Mouse (Mus musculus) kidney, postnatal 4 days (tissue): ENCODE measurements around the gene Map4k1.

ENCODE experiments used
- DNase-seq, 2 experiments: peaks; one replicate each; pipeline ENCODE4 v3.0.0; 2021; ENCODE audit warnings: mixed read lengths in 2 of 2

Map4k1 gene

GRCm38 (mm10) chr7:28981651-28982273, at the start of gene Map4k1, which contains the start of gene Eif3k:
Gene Map4k1, plus strand, starts transcription at chr7:28982050.
Gene Eif3k, minus strand, starts transcription at chr7:28981864.
- DNase-seq: peak; percentile 96 to 98

GRCm38 (mm10) chr7:28932421-28933041, 49.3 kb upstream of the Map4k1 start:
- DNase-seq: peak; percentile 63 to 72

GRCm38 (mm10) chr7:28933825-28934224, 48.0 kb upstream of the Map4k1 start:
- DNase-seq: no peak

- DNase-seq: no peak
Observed at GRCm38 (mm10) chr7:28936787-28937186, 45.1 kb upstream of the Map4k1 start.

- no peak for DNase-seq
Observed at GRCm38 (mm10) chr7:28938654-28939053, 43.2 kb upstream of the Map4k1 start.

- DNase-seq: peak in 1 of 2 experiments; percentile 46
Observed at GRCm38 (mm10) chr7:28939418-28940183, 42.2 kb upstream of the Map4k1 start.

- peak in 1 of 2 experiments; percentile 16 for DNase-seq
Observed at GRCm38 (mm10) chr7:28941129-28941528, 40.7 kb upstream of the Map4k1 start.

GRCm38 (mm10) chr7:28941542-28941941, 40.3 kb upstream of the Map4k1 start:
- peak in 1 of 2 experiments; percentile 42 for DNase-seq

- peak in 1 of 2 experiments; percentile 12 for DNase-seq
Observed at GRCm38 (mm10) chr7:28943451-28944180, 38.2 kb upstream of the Map4k1 start.

- peak in 1 of 2 experiments; percentile 18 for DNase-seq
Observed at GRCm38 (mm10) chr7:28944756-28945415, 37.0 kb upstream of the Map4k1 start.

- DNase-seq: peak; percentile 66 to 79
Observed at GRCm38 (mm10) chr7:28945416-28946270, 36.2 kb upstream of the Map4k1 start.

- DNase-seq: no peak
Observed at GRCm38 (mm10) chr7:28946271-28946610, 35.6 kb upstream of the Map4k1 start.

- peak in 1 of 2 experiments; percentile 20 for DNase-seq
Observed at GRCm38 (mm10) chr7:28948746-28949145, 33.1 kb upstream of the Map4k1 start.

GRCm38 (mm10) chr7:28949298-28949697, 32.6 kb upstream of the Map4k1 start:
- no peak for DNase-seq

- DNase-seq: no peak
Observed at GRCm38 (mm10) chr7:28950346-28951037, 31.4 kb upstream of the Map4k1 start.

- no peak for DNase-seq
Observed at GRCm38 (mm10) chr7:28951764-28952163, 30.1 kb upstream of the Map4k1 start.

- no peak for DNase-seq
Observed at GRCm38 (mm10) chr7:28952786-28953185, 29.1 kb upstream of the Map4k1 start.

GRCm38 (mm10) chr7:28953476-28954376, 28.1 kb upstream of the Map4k1 start:
- no peak for DNase-seq

- no peak for DNase-seq
Observed at GRCm38 (mm10) chr7:28954773-28955172, 27.1 kb upstream of the Map4k1 start.
